Mouse (Mus musculus): ENCODE measurements around the gene Abhd14b. TPM values are rescaled to one million over a fixed set of nuclear protein-coding genes. Genes with fewer than 3 reads are reported as not detected.

The Abhd14b gene
- polyA plus RNA-seq, 1 experiment from 2014 or later = 19.5 TPM

- 90% methylated on average over 6 of the region's 6 CpGs for WGBS
- Histone ChIP-seq H3K9me3 (ENCODE audit: control insufficient read depth, low read length) (no peaks in the 10 kb centered on the region), H3K27ac (ENCODE audit: low read depth, low read length) (no peak within 1 kb of the TSS), H3K36me3 (ENCODE audit: control insufficient read depth, insufficient read depth, low read length) (no peaks in the 10 kb centered on the region), H3K27me3 (replicated peaks; ENCODE audit: control insufficient read depth, insufficient read depth, low read length) (no peaks in the 10 kb centered on the region), H3K4me2 (no peak within 1 kb of the TSS), H3K4me3 (ENCODE audit: low read depth, low read length) (no peak within 1 kb of the TSS), H3K4me1 (replicated peaks; ENCODE audit: control insufficient read depth, insufficient read depth, low read length) (no peaks in the 10 kb centered on the region), H3K9ac (ENCODE audit: low read depth, low read length) (no peak within 1 kb of the TSS)
- no peak for ATAC-seq (replicated peaks; ENCODE audit: low FRiP score)
- DNase-seq (ENCODE audit: low spot score) = no peak
These were observed 52.4 kb downstream of the Abhd14b start, which contains the start of gene Iqcf1 for GRCm38 (mm10) chr9:106499667-106500066. TSS of gene Iqcf1 (plus strand) at chr9:106499967.

DNA sequence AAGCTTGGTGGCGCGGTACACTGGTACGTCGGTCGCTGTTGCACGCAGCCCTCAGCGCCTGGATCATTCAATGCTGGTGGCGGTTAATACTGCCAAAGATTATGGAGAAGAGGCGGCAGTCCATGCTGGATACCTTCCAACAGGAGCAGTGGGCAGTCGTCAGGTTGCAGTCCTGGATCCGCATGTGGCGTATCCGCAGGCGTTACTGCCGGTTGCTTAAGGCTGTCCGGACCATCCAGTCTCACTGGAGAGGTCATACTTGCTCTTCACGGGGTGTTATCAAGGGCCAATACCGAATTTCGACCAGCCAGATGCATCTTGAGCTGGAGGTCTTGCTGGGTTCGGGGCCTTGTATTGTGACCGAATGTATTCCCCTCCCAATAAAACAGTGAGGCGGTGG lies 54.6 kb downstream of the Abhd14b start:
- 84% methylated on average over 22 of the region's 22 CpGs for WGBS
- Histone ChIP-seq H3K4me1 (replicated peaks; ENCODE audit: control insufficient read depth, insufficient read depth, low read length) (no peaks in the 10 kb centered on the region), H3K27ac (ENCODE audit: low read depth, low read length) (no peak overlapping the region), H3K27me3 (replicated peaks; ENCODE audit: control insufficient read depth, insufficient read depth, low read length) (no peaks in the 10 kb centered on the region), H3K9ac (ENCODE audit: low read depth, low read length) (no peak overlapping the region), H3K4me3 (ENCODE audit: low read depth, low read length) (no peak overlapping the region), H3K36me3 (ENCODE audit: control insufficient read depth, insufficient read depth, low read length) (no peaks in the 10 kb centered on the region), H3K4me2 (no peak overlapping the region), H3K9me3 (ENCODE audit: control insufficient read depth, low read length) (no peaks in the 10 kb centered on the region)
- ATAC-seq (replicated peaks; ENCODE audit: low FRiP score) (no peak), DNase-seq (ENCODE audit: low spot score) (no peak)

Other genes starting within 250 kb of the Abhd14b start
- 25.3 and 26.9 TPM in 2 replicates for gene Ppm1m, start 247.7 kb upstream of the Abhd14b start, polyA plus RNA-seq (2014; fragmentation: Nextera tagmentation; extraction: Ambion mirVana)
- gene Twf2, start 244.4 kb upstream of the Abhd14b start, polyA plus RNA-seq (2014; fragmentation: Nextera tagmentation; extraction: Ambion mirVana) = 58.4 and 61.1 TPM in 2 replicates
- not detected in 2 replicates for gene Tlr9, start 224.9 kb upstream of the Abhd14b start, polyA plus RNA-seq (2014; fragmentation: Nextera tagmentation; extraction: Ambion mirVana)
- gene Alas1, start 198.8 kb upstream of the Abhd14b start, polyA plus RNA-seq (2014; fragmentation: Nextera tagmentation; extraction: Ambion mirVana) = 57.4 and 67.9 TPM in 2 replicates
- 36.6 and 39.0 TPM in 2 replicates for gene Poc1a, start 166.4 kb upstream of the Abhd14b start, polyA plus RNA-seq (2014; fragmentation: Nextera tagmentation; extraction: Ambion mirVana)
- 17.8 and 18.1 TPM in 2 replicates for gene Dusp7, start 78.8 kb upstream of the Abhd14b start, polyA plus RNA-seq (2014; fragmentation: Nextera tagmentation; extraction: Ambion mirVana)
- gene Rpl29, start 18.0 kb upstream of the Abhd14b start, polyA plus RNA-seq (2014; fragmentation: Nextera tagmentation; extraction: Ambion mirVana) = 1,192 and 1,256 TPM in 2 replicates
- gene Acy1, start 9.1 kb upstream of the Abhd14b start, polyA plus RNA-seq (2014; fragmentation: Nextera tagmentation; extraction: Ambion mirVana) = 51.1 and 52.3 TPM in 2 replicates
- gene Abhd14a, start 219 bp downstream of the Abhd14b start, polyA plus RNA-seq (2014; fragmentation: Nextera tagmentation; extraction: Ambion mirVana) = 53.6 and 54.0 TPM in 2 replicates
- 62.4 and 63.2 TPM in 2 replicates for gene Pcbp4, start 5.8 kb downstream of the Abhd14b start, polyA plus RNA-seq (2014; fragmentation: Nextera tagmentation; extraction: Ambion mirVana)
- 0.11 TPM in 1 of 2 replicates, not detected in the other for gene Gpr62, start 18.5 kb downstream of the Abhd14b start, polyA plus RNA-seq (2014; fragmentation: Nextera tagmentation; extraction: Ambion mirVana)
- 85.4 and 92.8 TPM in 2 replicates for gene Rrp9, start 28.5 kb downstream of the Abhd14b start, polyA plus RNA-seq (2014; fragmentation: Nextera tagmentation; extraction: Ambion mirVana)
- gene Parp3, start 29.5 kb downstream of the Abhd14b start, polyA plus RNA-seq (2014; fragmentation: Nextera tagmentation; extraction: Ambion mirVana) = 1.5 and 1.6 TPM in 2 replicates
- gene Iqcf1, start 52.5 kb downstream of the Abhd14b start, polyA plus RNA-seq (2014; fragmentation: Nextera tagmentation; extraction: Ambion mirVana) = not detected in 2 replicates
- not detected in 2 replicates for gene Iqcf5, start 67.1 kb downstream of the Abhd14b start, polyA plus RNA-seq (2014; fragmentation: Nextera tagmentation; extraction: Ambion mirVana)
- not detected in 2 replicates for gene Iqcf3, start 114.2 kb downstream of the Abhd14b start, polyA plus RNA-seq (2014; fragmentation: Nextera tagmentation; extraction: Ambion mirVana)
- gene Iqcf4, start 123.5 kb downstream of the Abhd14b start, polyA plus RNA-seq (2014; fragmentation: Nextera tagmentation; extraction: Ambion mirVana) = not detected in 2 replicates
- not detected in 2 replicates for gene Iqcf6, start 179.1 kb downstream of the Abhd14b start, polyA plus RNA-seq (2014; fragmentation: Nextera tagmentation; extraction: Ambion mirVana)
- not detected in 2 replicates for gene Grm2, start 208.6 kb downstream of the Abhd14b start, polyA plus RNA-seq (2014; fragmentation: Nextera tagmentation; extraction: Ambion mirVana)
- 29.3 and 33.1 TPM in 2 replicates for gene Tex264, start 238.5 kb downstream of the Abhd14b start, polyA plus RNA-seq (2014; fragmentation: Nextera tagmentation; extraction: Ambion mirVana)